Mouse (Mus musculus) c-Kit-positive CD71-negative TER-119-negative erythroid progenitor cells, embryonic 14.5 days (primary cell): ENCODE measurements around the gene Nova2.

Experiments
- DNase-seq: peaks from one replicate; pipeline ENCODE4 v3.0.0-alpha.2; 2013; ENCODE audit warnings: low read depth

Nova2 gene

GRCm38 (mm10) chr7:18925162-18925938 is at the start of gene Nova2:
Gene Nova2, plus strand, starts transcription at chr7:18925888.
- peak; percentile 64 for DNase-seq

- DNase-seq, result no peak
Measured at GRCm38 (mm10) chr7:18878691-18879090, 47.0 kb upstream of the Nova2 start.

- DNase-seq, result no peak
Measured at GRCm38 (mm10) chr7:18883991-18884744, 41.5 kb upstream of the Nova2 start.

GRCm38 (mm10) chr7:18884745-18885422 is 40.8 kb upstream of the Nova2 start:
- DNase-seq, result no peak

GRCm38 (mm10) chr7:18886963-18887362 is 38.7 kb upstream of the Nova2 start:
- no peak for DNase-seq

GRCm38 (mm10) chr7:18890848-18891247 is 34.8 kb upstream of the Nova2 start:
- no peak for DNase-seq

- peak; percentile 79 for DNase-seq
Measured at GRCm38 (mm10) chr7:18891872-18892599, 33.7 kb upstream of the Nova2 start.

- DNase-seq, result no peak
Measured at GRCm38 (mm10) chr7:18893009-18893408, 32.7 kb upstream of the Nova2 start.

GRCm38 (mm10) chr7:18893651-18894430 is 31.8 kb upstream of the Nova2 start:
- peak; percentile 60 for DNase-seq

GRCm38 (mm10) chr7:18896536-18896935 is 29.2 kb upstream of the Nova2 start:
- DNase-seq, result no peak

GRCm38 (mm10) chr7:18900513-18900912 is 25.2 kb upstream of the Nova2 start:
- DNase-seq, result no peak

- no peak for DNase-seq
Measured at GRCm38 (mm10) chr7:18902486-18902885, 23.2 kb upstream of the Nova2 start.

- no peak for DNase-seq
Measured at GRCm38 (mm10) chr7:18904971-18905370, 20.7 kb upstream of the Nova2 start.

- no peak for DNase-seq
Measured at GRCm38 (mm10) chr7:18909797-18910196, 15.9 kb upstream of the Nova2 start.

GRCm38 (mm10) chr7:18910241-18910831 is 15.4 kb upstream of the Nova2 start, which contains the start of gene Ccdc61:
Gene Ccdc61, minus strand, starts transcription at chr7:18910415.
- peak; percentile 98 for DNase-seq

- no peak for DNase-seq
Measured at GRCm38 (mm10) chr7:18916254-18916653, 9.4 kb upstream of the Nova2 start.

- DNase-seq, result no peak
Measured at GRCm38 (mm10) chr7:18917931-18918330, 7.8 kb upstream of the Nova2 start.

- no peak for DNase-seq
Measured at GRCm38 (mm10) chr7:18921069-18921468, 4.6 kb upstream of the Nova2 start.

GRCm38 (mm10) chr7:18922807-18923206 is 2.9 kb upstream of the Nova2 start:
- no peak for DNase-seq

GRCm38 (mm10) chr7:18923267-18923666 is 2.4 kb upstream of the Nova2 start:
- DNase-seq, result no peak

- no peak for DNase-seq
Measured at GRCm38 (mm10) chr7:18923711-18924191, 1.9 kb upstream of the Nova2 start.
